Mouse (Mus musculus) stomach, embryonic 16.5 days (tissue): Measurements from ENCODE around the gene Akp3. TPM values are rescaled to one million over a fixed set of nuclear protein-coding genes. Genes with fewer than 3 reads are reported as not detected.

Experiments used
- polyA plus RNA-seq: library from polyadenylated mRNA; unstranded; fragments of >200 nt; fragmentation: Nextera tagmentation; extraction: Ambion mirVana; gene quantifications from 2 replicates; pipeline ENCODE4 v1.2.1, GENCODE M21; 2015

The Akp3 gene
- polyA plus RNA-seq, 1 experiment from 2014 or later, result 0.08 TPM

Other genes with a start within 250 kb of the Akp3 start
- not detected in 2 replicates for gene Alppl2, start 35.0 kb upstream of the Akp3 start, polyA plus RNA-seq
- 39.3 and 39.8 TPM in 2 replicates for gene Alpi, start 23.4 kb upstream of the Akp3 start, polyA plus RNA-seq
- 3.0 and 5.7 TPM in 2 replicates for gene Ecel1, start 31.5 kb downstream of the Akp3 start, polyA plus RNA-seq
- not detected in 2 replicates for gene Prss56, start 58.3 kb downstream of the Akp3 start, polyA plus RNA-seq
- 0.10 and 2.0 TPM in 2 replicates for gene Chrnd, start 65.6 kb downstream of the Akp3 start, polyA plus RNA-seq
- gene Chrng, start 79.7 kb downstream of the Akp3 start, polyA plus RNA-seq, result 0.16 and 5.7 TPM in 2 replicates
- 147 and 150 TPM in 2 replicates for gene Eif4e2, start 88.9 kb downstream of the Akp3 start, polyA plus RNA-seq
- gene Efhd1, start 139.4 kb downstream of the Akp3 start, polyA plus RNA-seq, result 0.46 and 0.54 TPM in 2 replicates
- 43.1 and 47.0 TPM in 2 replicates for gene Gigyf2, start 202.0 kb downstream of the Akp3 start, polyA plus RNA-seq